Mouse (Mus musculus): ENCODE data around the gene Amz2. TPM values are rescaled to one million over a fixed set of nuclear protein-coding genes. Genes with fewer than 3 reads are reported as not detected.

The Amz2 gene
- polyA plus RNA-seq, 1 experiment, result 32.5 TPM

GRCm38 (mm10) chr11:109419961-109420566 is 5.7 kb upstream of the Amz2 start:
- H3K27ac ChIP-seq (ENCODE audit: insufficient read depth, low read depth, low read length), result peak overlapping the region; percentile 79
- TF ChIP-seq POLR2A (IDR thresholded peaks at IDR 0.05; ENCODE audit: borderline replicate concordance, low read depth, low read length) (no peak), CTCF (IDR thresholded peaks at IDR 0.05; ENCODE audit: low read depth, low read length) (peak; percentile 54)
- peaks cover 49% of the 10 kb centered on the region for H3K4me1 ChIP-seq (ENCODE audit: control insufficient read depth, insufficient read depth, low read length)

GRCm38 (mm10) chr11:109420567-109420962 is 5.2 kb upstream of the Amz2 start:
- Histone ChIP-seq H3K27ac (ENCODE audit: insufficient read depth, low read depth, low read length) (peak overlapping the region; percentile 79), H3K4me1 (ENCODE audit: control insufficient read depth, insufficient read depth, low read length) (peaks cover 46% of the 10 kb centered on the region), H3K4me3 (ENCODE audit: insufficient read depth, low read length) (peak overlapping the region; percentile 41; the same call in 1 of the 2 replicates)
- TF ChIP-seq POLR2A (IDR thresholded peaks at IDR 0.05; ENCODE audit: borderline replicate concordance, low read depth, low read length) (no peak), CTCF (IDR thresholded peaks at IDR 0.05; ENCODE audit: low read depth, low read length) (no peak)

More at GRCm38 (mm10) chr11:109419961-109420566, 5.7 kb upstream of the Amz2 start:
- peak overlapping the region; percentile 41 for H3K4me3 ChIP-seq (ENCODE audit: insufficient read depth, low read length)

GRCm38 (mm10) chr11:109421205-109421604 is 4.5 kb upstream of the Amz2 start:
- H3K4me1 ChIP-seq (ENCODE audit: control insufficient read depth, insufficient read depth, low read length), result peaks cover 41% of the 10 kb centered on the region
- no peak overlapping the region for H3K4me3 ChIP-seq (ENCODE audit: insufficient read depth, low read length)
- TF ChIP-seq POLR2A (IDR thresholded peaks at IDR 0.05; ENCODE audit: borderline replicate concordance, low read depth, low read length) (no peak), CTCF (IDR thresholded peaks at IDR 0.05; ENCODE audit: low read depth, low read length) (no peak)
- no peak overlapping the region for H3K27ac ChIP-seq (ENCODE audit: insufficient read depth, low read depth, low read length)

GRCm38 (mm10) chr11:109422263-109422662 is 3.5 kb upstream of the Amz2 start:
- peaks cover 36% of the 10 kb centered on the region for H3K4me1 ChIP-seq (ENCODE audit: control insufficient read depth, insufficient read depth, low read length)
- no peak overlapping the region for H3K4me3 ChIP-seq (ENCODE audit: insufficient read depth, low read length)
- H3K27ac ChIP-seq (ENCODE audit: insufficient read depth, low read depth, low read length), result no peak overlapping the region
- no peak for TF ChIP-seq POLR2A (IDR thresholded peaks at IDR 0.05; ENCODE audit: borderline replicate concordance, low read depth, low read length)
- 0 out of 2 replicates have a peak, but pooled peaks have one; percentile 3 for TF ChIP-seq CTCF (IDR thresholded peaks at IDR 0.05; ENCODE audit: low read depth, low read length)

- TF ChIP-seq CTCF (IDR thresholded peaks at IDR 0.05; ENCODE audit: low read depth, low read length) (no peak), POLR2A (IDR thresholded peaks at IDR 0.05; ENCODE audit: borderline replicate concordance, low read depth, low read length) (no peak)
- no peak overlapping the region for H3K4me3 ChIP-seq (ENCODE audit: insufficient read depth, low read length)
- no peak overlapping the region for H3K27ac ChIP-seq (ENCODE audit: insufficient read depth, low read depth, low read length)
- H3K4me1 ChIP-seq (ENCODE audit: control insufficient read depth, insufficient read depth, low read length), result peaks cover 30% of the 10 kb centered on the region
These were observed 2.5 kb upstream of the Amz2 start for GRCm38 (mm10) chr11:109423294-109423693.

GRCm38 (mm10) chr11:109426272-109426586 is 483 bp downstream of the Amz2 start:
- H3K27ac ChIP-seq (ENCODE audit: insufficient read depth, low read depth, low read length), result peak overlapping the region; percentile 90
- H3K4me1 ChIP-seq (ENCODE audit: control insufficient read depth, insufficient read depth, low read length), result peaks cover 16% of the 10 kb centered on the region
- peak overlapping the region; percentile 94 for H3K4me3 ChIP-seq (ENCODE audit: insufficient read depth, low read length)
- TF ChIP-seq CTCF (IDR thresholded peaks at IDR 0.05; ENCODE audit: low read depth, low read length) (no peak), POLR2A (IDR thresholded peaks at IDR 0.05; ENCODE audit: borderline replicate concordance, low read depth, low read length) (no peak)

GRCm38 (mm10) chr11:109427353-109427752 is 1.6 kb downstream of the Amz2 start:
- Histone ChIP-seq H3K4me1 (ENCODE audit: control insufficient read depth, insufficient read depth, low read length) (peaks cover 18% of the 10 kb centered on the region), H3K27ac (ENCODE audit: insufficient read depth, low read depth, low read length) (no peak overlapping the region), H3K4me3 (ENCODE audit: insufficient read depth, low read length) (no peak overlapping the region)
- TF ChIP-seq CTCF (IDR thresholded peaks at IDR 0.05; ENCODE audit: low read depth, low read length), result no peak
- no peak for TF ChIP-seq POLR2A (IDR thresholded peaks at IDR 0.05; ENCODE audit: borderline replicate concordance, low read depth, low read length)

- Histone ChIP-seq H3K4me3 (ENCODE audit: insufficient read depth, low read length) (no peak overlapping the region), H3K4me1 (ENCODE audit: control insufficient read depth, insufficient read depth, low read length) (peaks cover 21% of the 10 kb centered on the region), H3K27ac (ENCODE audit: insufficient read depth, low read depth, low read length) (no peak overlapping the region)
- TF ChIP-seq POLR2A (IDR thresholded peaks at IDR 0.05; ENCODE audit: borderline replicate concordance, low read depth, low read length) (no peak), CTCF (IDR thresholded peaks at IDR 0.05; ENCODE audit: low read depth, low read length) (no peak)
These were observed 8.6 kb downstream of the Amz2 start for GRCm38 (mm10) chr11:109434233-109434798.

- H3K4me3 ChIP-seq (ENCODE audit: insufficient read depth, low read length), result no peak overlapping the region
- TF ChIP-seq POLR2A (IDR thresholded peaks at IDR 0.05; ENCODE audit: borderline replicate concordance, low read depth, low read length) (no peak), CTCF (IDR thresholded peaks at IDR 0.05; ENCODE audit: low read depth, low read length) (no peak)
These were observed 11.1 kb downstream of the Amz2 start for GRCm38 (mm10) chr11:109436889-109437288.

GRCm38 (mm10) chr11:109439209-109439608 is 13.5 kb downstream of the Amz2 start:
- H3K27ac ChIP-seq (ENCODE audit: insufficient read depth, low read depth, low read length), result no peak overlapping the region
- no peak for TF ChIP-seq CTCF (IDR thresholded peaks at IDR 0.05; ENCODE audit: low read depth, low read length)
- TF ChIP-seq POLR2A (IDR thresholded peaks at IDR 0.05; ENCODE audit: borderline replicate concordance, low read depth, low read length), result no peak

More at GRCm38 (mm10) chr11:109436889-109437288, 11.1 kb downstream of the Amz2 start:
- Histone ChIP-seq H3K27ac (ENCODE audit: insufficient read depth, low read depth, low read length) (no peak overlapping the region), H3K4me1 (ENCODE audit: control insufficient read depth, insufficient read depth, low read length) (peaks cover 25% of the 10 kb centered on the region)

More at GRCm38 (mm10) chr11:109439209-109439608, 13.5 kb downstream of the Amz2 start:
- no peak overlapping the region for H3K4me3 ChIP-seq (ENCODE audit: insufficient read depth, low read length)
- peaks cover 12% of the 10 kb centered on the region for H3K4me1 ChIP-seq (ENCODE audit: control insufficient read depth, insufficient read depth, low read length)

All from bone marrow macrophage, adult 2 months (primary cell).